Mouse (Mus musculus) B cell, adult 67 days (primary cell): Measurements from ENCODE around the gene Srpx. TPM values are rescaled to one million over a fixed set of nuclear protein-coding genes. Genes with fewer than 3 reads are reported as not detected.

Experiments
- total RNA-seq, 2 experiments: library from RNA; stranded (reverse); gene quantifications; 4 replicates each; pipeline ENCODE4 v1.2.4; 2023

Gene Srpx
- total RNA-seq: not detected

GRCm38 (mm10) chrX:10117065-10117719 lies at the start of gene Srpx:
Gene Srpx, minus strand, starts transcription at chrX:10117709.

Other genes starting within 250 kb of the Srpx start
- not detected for gene Sytl5, start 232.1 kb downstream of the Srpx start, total RNA-seq
- 1 to 10 TPM; 5.2 to 6.5 TPM for gene Rpgr, start 99.2 kb upstream of the Srpx start, total RNA-seq
- not detected for gene Otc, start 134.6 kb upstream of the Srpx start, total RNA-seq